In genomic region chr10:70110815-70111214, GRCm38 (mm10) we compare ENCODE assay signal across 19 mouse cellular contexts. TPM values are rescaled to one million over a fixed set of nuclear protein-coding genes. Genes with fewer than 3 reads are reported as not detected.
A peak's percentile ranks its signal among the peaks of the same experiment; 100 is the strongest.
DNase-seq lines count a peak whose midpoint lies in the region; ATAC-seq and TF ChIP-seq lines count a peak whose summit lies in the region.
"Had no signal": no experiment of that assay in that cellular context is flagged by ENCODE, and none has a peak within 500 bp of the region (broad histone marks: within the 10 kb centered on the region; RNA-seq: fewer than 3 reads in every experiment).

No protein-coding gene starts in this region.

- H3K27me3 ChIP-seq in midbrain, embryonic 10.5 days (ENCODE audit: low read depth, poor library complexity, severe bottlenecking): no peaks in the 10 kb centered on the region
- H3K27me3 ChIP-seq: hindbrain, embryonic 15.5 days; lung, embryonic 15.5 days; midbrain, embryonic 12.5 days; stomach, embryonic 15.5 days had no signal

- TF ChIP-seq CTCF in lung, adult 2 months (IDR thresholded peaks at IDR 0.05; ENCODE audit: insufficient read depth, low read length): no peak

- H3K9me3 ChIP-seq in midbrain, embryonic 10.5 days (replicated peaks): peaks cover 9% of the 10 kb centered on the region; the same call in 1 of the 2 replicates
- H3K9me3 ChIP-seq: hindbrain, embryonic 15.5 days; lung, embryonic 15.5 days; midbrain, embryonic 12.5 days; stomach, embryonic 15.5 days had no signal

- no peak overlapping the region for H3K4me3 ChIP-seq in lung, adult 2 months (replicated peaks; ENCODE audit: extremely low read depth, low read depth, low read length)
- no peak overlapping the region for H3K4me3 ChIP-seq in brown adipose tissue, adult 24 weeks (ENCODE audit: insufficient read depth, low read depth, low read length)
- no peak overlapping the region for H3K4me3 ChIP-seq in midbrain, embryonic 10.5 days
- H3K4me3 ChIP-seq: hindbrain, embryonic 15.5 days; left cerebral cortex, adult 2 months; lung, embryonic 15.5 days; midbrain, embryonic 12.5 days; stomach, embryonic 15.5 days had no signal

- 64% methylated on average over 7 of the region's 7 CpGs for WGBS in lung, adult 2 months
- WGBS in midbrain, embryonic 10.5 days: 91% methylated on average over 7 of the region's 7 CpGs

- peak overlapping the region; percentile 26 for H3K27ac ChIP-seq in brown adipose tissue, adult 24 weeks (replicated peaks; ENCODE audit: low read depth, low read length)
- no peak overlapping the region for H3K27ac ChIP-seq in midbrain, embryonic 10.5 days (replicated peaks)
- H3K27ac ChIP-seq: hindbrain, embryonic 15.5 days; left cerebral cortex, adult 2 months; lung, embryonic 15.5 days; midbrain, embryonic 12.5 days; stomach, embryonic 15.5 days had no signal

- intact Hi-C loops in left cerebral cortex, postnatal 10 days (cut with DNase I): no loop called here

- peaks cover 62% of the 10 kb centered on the region for H3K36me3 ChIP-seq in midbrain, embryonic 10.5 days
- H3K36me3 ChIP-seq: hindbrain, embryonic 15.5 days; lung, embryonic 15.5 days; stomach, embryonic 15.5 days had no signal

- peaks cover 12% of the 10 kb centered on the region for H3K4me1 ChIP-seq in lung, adult 2 months (ENCODE audit: control insufficient read depth, insufficient read depth, low read length)
- peaks cover 39% of the 10 kb centered on the region for H3K4me1 ChIP-seq in brown adipose tissue, adult 24 weeks (ENCODE audit: control insufficient read depth, insufficient read depth, insufficient read length, low read length)
- peaks cover 5% of the 10 kb centered on the region; the same call in 1 of the 2 replicates for H3K4me1 ChIP-seq in midbrain, embryonic 10.5 days
- H3K4me1 ChIP-seq: midbrain, embryonic 12.5 days had no signal

- DNase-seq in lung, postnatal 10 days: peak; percentile 37
- no peak for DNase-seq in lung, adult 2 months
- DNase-seq in heart, adult 8-10 months (ENCODE audit: low spot score): peak; percentile 59
- no peak for DNase-seq in left cerebral cortex, postnatal 10 days (ENCODE audit: extremely low spot score in 1 of 2, low spot score in 2 of 2)
- no peak for DNase-seq in left cerebral cortex, adult 18-20 months (ENCODE audit: low spot score in 2 of 2)
- DNase-seq in midbrain, embryonic 10.5 days (ENCODE audit: low spot score): no peak
- DNase-seq: cerebellum, adult 8-10 months; embryo, embryonic 11 days; kidney, adult 2 months; thymus, postnatal 4 days had no signal

- peak; percentile 58 for ATAC-seq in megakaryocyte-erythroid progenitor cell, adult 5-6 weeks (replicated peaks; ENCODE audit: low FRiP score, low TSS enrichment, poor library complexity, severe bottlenecking)
- ATAC-seq: activated CD4-positive, CD25-positive, alpha-beta regulatory T cell, adult 4 months; forebrain, embryonic 16.5 days had no signal

- no peak for TF ChIP-seq POLR2A in lung, adult 2 months (IDR thresholded peaks at IDR 0.05; ENCODE audit: borderline replicate concordance, extremely low read depth, low read depth, low read length)

RNA-seq across cellular contexts. Expression of gene Ccdc6, which starts 13.9 kb away (rescaled TPM):
- 19.1 and 22.2 TPM in 2 replicates for polyA plus RNA-seq in lung, adult 2 months (2012; rRNA removed)
- 12.7 and 16.1 TPM in 2 replicates for polyA plus RNA-seq in brown adipose tissue, adult 24 weeks (2012; ENCODE audit: insufficient read depth, insufficient read length, missing spikeins)
- 10 to 100 TPM; 23.3 to 28.6 (median 24.9) TPM for total RNA-seq in heart, adult 8-10 months (2022)
- 48.6 and 59.4 TPM in 2 replicates for total RNA-seq in megakaryocyte-erythroid progenitor cell, adult 5-6 weeks (2014; fragmentation: Nextera tagmentation)
- 22.7 and 29.6 TPM in 2 replicates for total RNA-seq in megakaryocyte-erythroid progenitor cell, adult 5-6 weeks (2017)
- total RNA-seq in left cerebral cortex, postnatal 10 days (2021): 10 to 100 TPM; 56.2 to 62.9 TPM
- total RNA-seq in left cerebral cortex, adult 18-20 months (2021): 10 to 100 TPM; 53.7 to 65.9 TPM
- 19.8 and 21.3 TPM in 2 replicates for polyA plus RNA-seq in midbrain, embryonic 10.5 days (2016; fragmentation: Nextera tagmentation; extraction: Ambion mirVana)

Comparison
In these comparisons a context has a peak if more than half of its experiments do, and no peak if none do; other contexts are left out.
1. DNase-seq: peak in lung, postnatal 10 days (single experiment) and heart, adult 8-10 months (single experiment); none in lung, adult 2 months (single experiment), left cerebral cortex, postnatal 10 days (0 of 2), left cerebral cortex, adult 18-20 months (0 of 2) and midbrain, embryonic 10.5 days (single experiment).